Mouse (Mus musculus) frontal cortex, adult (tissue): ENCODE measurements around the gene Gm8947.

ENCODE experiments used
- ATAC-seq: cut with Nextera tagmentation; 2 replicates; pipeline ENCODE4 v1.9.2; 2017; ENCODE audit warnings: mild to moderate bottlenecking, moderate library complexity, mixed read lengths; ENCODE audit not compliant: low TSS enrichment

Gm8947 gene

GRCm38 (mm10) chr1:151224536-151224935, 32.4 kb downstream of the Gm8947 start:
- no peak for ATAC-seq

- ATAC-seq = no peak
Observed at GRCm38 (mm10) chr1:151227506-151227905, 35.3 kb downstream of the Gm8947 start.

- ATAC-seq = no peak
Observed at GRCm38 (mm10) chr1:151228320-151228989, 36.3 kb downstream of the Gm8947 start.

- no peak for ATAC-seq
Observed at GRCm38 (mm10) chr1:151232346-151232745, 40.2 kb downstream of the Gm8947 start.

- ATAC-seq = no peak
Observed at GRCm38 (mm10) chr1:151233756-151234155, 41.6 kb downstream of the Gm8947 start.

- ATAC-seq = no peak
Observed at GRCm38 (mm10) chr1:151235574-151235973, 43.4 kb downstream of the Gm8947 start.

GRCm38 (mm10) chr1:151236141-151236930, 44.2 kb downstream of the Gm8947 start:
- ATAC-seq = peak; percentile 96

GRCm38 (mm10) chr1:151237780-151238179, 45.6 kb downstream of the Gm8947 start:
- ATAC-seq = no peak

- ATAC-seq = no peak
Observed at GRCm38 (mm10) chr1:151243332-151243731, 51.2 kb downstream of the Gm8947 start.
